Mouse (Mus musculus) A20 (cell line): ENCODE data around the gene Gm3373.
"Not testable (repeated sequence)": the region's sequence is repeated elsewhere in the genome, so short reads cannot be mapped to it uniquely, and the experiment has no call there.

ENCODE experiments used
- DNase-seq: peaks from one replicate; pipeline ENCODE4 v3.0.0-alpha.2; 2011; ENCODE audit warnings: low read depth, low spot score

Gene Gm3373

DNA sequence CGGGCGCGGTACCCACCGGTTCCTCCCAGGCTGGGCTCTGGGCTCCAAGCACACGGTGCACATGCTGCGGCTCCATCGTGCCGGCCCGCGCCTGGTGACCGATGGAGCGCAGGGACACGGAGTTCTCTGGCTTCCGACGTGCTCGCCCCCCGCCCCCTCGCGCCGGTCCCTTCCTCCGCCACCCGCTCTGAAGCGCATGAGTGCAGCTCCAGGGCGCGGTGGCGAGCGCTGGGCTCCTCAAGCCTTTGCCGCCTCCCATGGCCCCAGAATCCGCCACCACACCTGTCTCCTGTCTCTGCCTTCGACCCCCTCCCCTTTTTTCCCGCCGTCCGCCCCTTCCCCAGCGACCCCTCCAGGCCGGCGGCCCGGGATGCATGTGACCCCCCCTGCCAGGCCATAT, at the start of gene Gm3373:
TSS of gene Gm3373 (minus strand) at position 101 of the 400 bp plus-strand sequence.
- DNase-seq, result not testable (repeated sequence)

DNA sequence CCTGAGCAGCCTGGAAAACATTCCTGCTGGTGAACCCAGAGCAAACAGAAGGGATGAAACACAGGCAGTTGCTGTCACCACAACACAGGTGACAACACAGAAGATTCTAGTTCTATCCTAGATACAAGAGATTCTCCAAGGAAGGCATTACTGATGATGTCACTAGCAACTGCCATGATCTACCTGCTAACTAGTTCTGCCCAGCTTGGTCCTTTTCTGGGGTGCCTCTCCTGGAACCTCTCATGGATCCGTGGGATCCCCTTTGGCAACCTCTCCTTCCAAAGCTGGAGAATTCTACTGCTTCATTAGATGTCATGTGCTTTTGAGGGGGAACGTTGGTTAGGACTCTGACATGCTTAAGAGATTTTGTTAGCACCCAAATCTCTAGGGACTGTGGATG, 54.0 kb downstream of the Gm3373 start, which contains the start of gene Gm9603:
TSS of gene Gm9603 (minus strand) at position 101 of the 400 bp plus-strand sequence.
- not testable (repeated sequence) for DNase-seq
